Mouse (Mus musculus): ENCODE data around the gene Ntrk3.

Ntrk3 gene

DNA sequence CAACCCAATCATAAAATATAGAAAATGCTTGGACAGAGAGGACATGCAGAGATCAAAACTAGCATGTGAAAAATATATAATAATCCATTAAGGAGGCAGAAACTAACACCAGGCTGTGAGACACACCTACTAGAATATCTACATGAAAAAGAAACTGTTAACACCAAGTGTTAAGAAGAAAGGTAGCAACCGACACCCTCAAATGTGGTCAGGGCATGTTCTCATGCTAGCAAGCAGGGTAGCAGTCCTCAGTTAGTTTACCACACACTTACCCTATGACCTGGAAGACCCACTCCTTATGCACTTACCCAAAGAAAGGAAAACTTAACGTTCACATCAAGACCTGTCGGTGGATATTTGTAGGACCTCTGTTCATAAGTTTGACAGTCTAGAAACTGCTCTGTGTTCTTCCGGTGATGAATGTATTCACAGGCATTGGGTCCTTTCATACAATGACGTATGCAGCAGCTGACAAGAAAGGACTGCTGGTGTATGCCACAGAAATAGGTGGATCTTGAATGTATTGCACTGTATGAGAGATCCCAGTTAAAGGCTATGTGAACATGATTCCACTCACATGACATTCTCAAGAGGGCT lies at the start of gene Ntrk3:
Gene Ntrk3 (minus strand): TSS at position 399 of the 597 bp plus-strand sequence.
- no peak for DNase-seq

DNA sequence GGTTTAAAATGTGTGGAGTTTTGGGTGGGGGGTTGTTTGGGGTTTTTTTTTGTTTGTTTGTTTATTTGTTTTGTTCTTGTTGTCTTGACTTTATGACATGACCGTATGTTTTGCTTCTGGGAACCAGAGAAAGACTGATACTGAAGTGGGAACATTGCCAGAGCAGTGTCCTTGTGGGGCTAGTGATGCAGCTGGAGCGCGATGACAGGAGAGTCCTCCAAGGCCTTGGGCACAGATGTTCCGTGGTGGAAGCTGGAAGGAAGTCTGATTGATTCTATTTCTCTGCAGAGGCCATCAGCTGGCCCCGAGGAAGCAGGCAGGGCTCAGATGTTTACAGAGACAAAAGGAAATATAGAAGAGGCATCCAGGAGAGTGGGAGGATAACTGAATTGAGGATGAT lies 48.1 kb upstream of the Ntrk3 start:
- DNase-seq = no peak

DNA sequence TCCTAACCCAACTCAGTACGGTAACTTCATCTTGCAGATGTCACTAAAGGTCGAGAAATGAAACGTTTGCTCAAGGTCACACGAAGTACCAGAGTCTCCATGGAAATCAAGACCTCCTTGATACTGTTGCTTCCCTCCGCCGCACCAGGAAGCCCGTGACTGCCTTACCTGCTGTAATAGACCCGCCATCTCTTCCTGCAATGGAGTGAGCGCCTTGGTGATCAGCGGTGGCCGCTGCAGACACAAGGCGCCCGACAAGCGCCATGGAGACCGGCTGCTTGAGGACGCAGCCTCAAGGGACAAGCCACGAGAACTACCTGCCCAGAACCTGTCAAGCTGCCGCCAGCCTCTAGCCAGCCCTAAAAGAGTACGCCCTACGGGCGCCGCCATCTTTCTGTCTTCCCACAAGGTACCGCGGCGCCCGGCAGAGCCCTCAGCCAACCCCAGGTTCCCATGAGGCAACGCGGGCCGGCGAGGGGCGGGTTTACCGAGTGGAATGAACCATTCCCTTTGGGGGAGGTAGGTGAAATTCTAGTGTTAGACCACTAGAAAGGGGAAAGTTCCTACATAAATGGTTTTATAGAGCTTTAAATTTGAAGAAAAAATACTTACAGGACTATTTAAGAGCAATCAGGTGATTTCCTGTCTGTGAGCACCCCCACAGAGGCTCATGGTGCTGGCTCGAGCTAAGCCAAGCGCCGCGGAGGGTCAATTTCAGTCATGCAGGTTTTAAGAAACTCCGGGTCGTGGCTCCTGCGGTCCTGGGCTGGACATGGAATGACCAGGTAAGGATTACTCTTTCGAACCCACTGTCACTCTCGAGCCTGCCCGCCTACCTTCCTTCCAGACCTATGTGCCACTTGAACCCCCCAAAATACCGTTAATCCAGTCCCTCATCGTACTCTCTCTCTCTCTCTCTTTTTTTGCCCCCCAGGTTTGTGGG lies 45.1 kb upstream of the Ntrk3 start, which contains the start of the genes Mrps11 and Mrpl46:
Gene Mrps11 (plus strand): TSS at position 481 of the 943 bp plus-strand sequence.
Gene Mrpl46 (minus strand): TSS at position 893 of the 943 bp plus-strand sequence.
- DNase-seq = peak; percentile 85

DNA sequence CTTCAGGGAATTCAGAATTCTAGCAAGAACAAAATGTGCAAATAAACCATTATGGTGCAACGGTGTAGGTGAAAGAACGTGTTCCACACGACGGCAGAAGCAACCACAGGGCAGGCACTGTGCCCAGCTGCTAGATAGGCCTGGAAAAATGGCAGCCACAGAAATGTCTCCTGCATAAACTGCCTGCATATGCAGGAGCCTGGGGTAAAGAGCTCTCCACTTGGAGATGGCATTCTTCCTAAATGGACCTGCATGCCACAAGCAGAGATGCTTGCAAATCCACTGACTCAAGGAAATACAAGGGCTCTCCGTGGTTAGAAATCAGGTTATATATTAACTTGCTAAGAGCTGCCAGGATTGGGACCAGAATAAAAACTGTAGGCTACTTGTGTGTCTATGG lies 40.9 kb upstream of the Ntrk3 start:
- no peak for DNase-seq

DNA sequence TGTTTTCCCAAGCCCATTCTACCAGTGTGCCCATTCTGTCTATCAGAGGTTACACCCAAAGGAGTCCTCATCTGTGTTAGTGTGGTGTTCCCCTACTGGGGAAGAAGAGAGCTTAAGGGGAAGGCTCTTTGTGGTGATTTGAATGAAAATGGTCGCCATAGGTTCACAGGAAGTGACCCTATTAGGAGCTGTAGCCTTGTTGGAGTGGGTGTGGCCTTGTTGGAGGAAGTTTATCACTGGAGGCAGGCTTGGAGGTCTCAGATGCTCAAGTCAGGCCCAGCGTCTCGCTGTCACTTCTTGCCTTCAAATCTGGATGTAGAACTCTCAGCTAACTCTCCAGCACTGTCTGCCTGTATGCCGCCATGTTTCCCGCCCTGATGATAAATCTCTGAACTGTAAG lies 33.1 kb upstream of the Ntrk3 start:
- DNase-seq = no peak

DNA sequence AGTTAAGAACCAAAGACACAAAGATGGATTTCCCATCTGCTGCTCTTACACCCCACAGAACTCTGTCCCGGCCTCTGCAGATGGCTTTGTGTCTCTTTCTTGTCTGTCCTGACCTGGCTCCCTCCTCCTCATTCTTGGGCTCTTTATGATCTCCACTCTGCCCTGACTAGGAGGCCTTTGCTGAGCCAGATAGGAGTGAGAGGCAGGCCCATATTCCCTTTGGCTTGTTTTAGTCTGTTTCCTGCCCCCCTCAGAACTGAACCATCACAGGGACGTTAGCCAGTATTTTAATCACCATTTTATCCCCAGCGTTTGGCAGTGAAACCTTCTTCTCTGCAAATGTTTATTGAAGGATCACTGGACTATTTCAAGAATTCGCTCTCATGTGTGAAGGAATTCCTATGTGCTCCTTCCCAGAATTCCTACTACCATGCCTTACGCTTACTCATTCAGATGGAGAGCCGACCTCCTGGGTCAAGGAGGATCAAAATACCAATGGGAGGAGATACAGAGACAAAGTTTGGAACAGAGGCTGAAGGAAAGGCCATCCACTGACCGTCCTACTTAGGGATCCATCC lies 31.4 kb upstream of the Ntrk3 start:
- DNase-seq = no peak

DNA sequence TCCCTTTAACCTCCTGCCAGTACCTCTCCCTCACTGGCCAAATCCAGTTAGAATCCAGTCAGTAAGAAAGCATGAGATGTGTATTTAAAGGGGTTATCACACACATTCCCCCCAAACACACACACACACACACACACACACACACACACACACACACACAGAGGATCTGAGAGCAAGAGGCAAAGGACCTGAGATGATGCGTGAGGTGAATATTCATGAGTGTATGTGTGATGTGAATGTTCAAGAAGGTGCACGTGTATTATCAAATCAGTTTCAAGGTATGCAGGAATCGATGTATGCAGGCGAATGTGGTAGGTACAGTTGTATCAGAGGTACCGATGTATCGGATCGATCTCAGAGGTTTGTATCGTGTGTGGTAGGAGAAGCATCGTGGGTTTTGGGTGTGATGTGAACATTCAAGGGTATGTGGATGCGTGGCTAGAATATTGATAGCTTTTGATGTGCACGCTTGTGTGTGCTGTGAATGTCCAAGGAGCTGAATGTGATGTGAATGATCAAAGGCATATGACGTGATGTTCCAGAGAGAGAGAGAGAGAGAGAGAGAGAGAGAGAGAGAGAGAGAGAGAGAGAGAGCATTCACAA lies 30.2 kb upstream of the Ntrk3 start:
- DNase-seq = no peak

DNA sequence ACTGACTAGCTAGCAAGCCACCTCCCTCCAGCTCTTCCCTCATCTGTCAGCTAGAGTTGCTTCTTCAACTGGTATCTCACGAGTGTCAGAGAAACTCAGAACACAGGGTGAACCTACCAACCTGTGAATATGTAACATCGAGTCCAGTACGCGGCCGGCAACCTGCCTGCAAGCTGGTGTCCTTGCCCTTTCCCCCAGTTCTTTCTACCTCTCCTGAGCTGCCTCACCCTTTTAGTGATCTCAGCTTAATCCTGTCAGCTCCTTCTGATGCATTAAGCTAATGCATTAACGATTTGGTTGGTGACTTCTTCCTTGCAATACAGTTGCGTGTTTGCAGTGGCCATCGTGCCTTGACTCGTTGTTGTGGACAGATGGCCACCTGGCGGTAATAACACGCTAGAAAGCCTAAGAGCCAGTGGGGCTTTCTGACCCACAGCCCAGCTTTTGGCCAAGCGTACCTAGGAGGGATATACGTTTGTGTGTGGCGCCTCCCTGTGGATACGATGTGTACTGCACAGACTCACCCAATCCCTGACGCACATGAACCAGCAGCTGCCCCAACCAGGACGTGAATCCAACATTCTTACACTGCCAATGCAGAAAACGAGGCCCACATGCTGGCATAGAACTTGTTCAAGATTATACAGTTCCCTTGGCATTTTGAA lies 28.3 kb upstream of the Ntrk3 start:
- peak; percentile 85 for DNase-seq

DNA sequence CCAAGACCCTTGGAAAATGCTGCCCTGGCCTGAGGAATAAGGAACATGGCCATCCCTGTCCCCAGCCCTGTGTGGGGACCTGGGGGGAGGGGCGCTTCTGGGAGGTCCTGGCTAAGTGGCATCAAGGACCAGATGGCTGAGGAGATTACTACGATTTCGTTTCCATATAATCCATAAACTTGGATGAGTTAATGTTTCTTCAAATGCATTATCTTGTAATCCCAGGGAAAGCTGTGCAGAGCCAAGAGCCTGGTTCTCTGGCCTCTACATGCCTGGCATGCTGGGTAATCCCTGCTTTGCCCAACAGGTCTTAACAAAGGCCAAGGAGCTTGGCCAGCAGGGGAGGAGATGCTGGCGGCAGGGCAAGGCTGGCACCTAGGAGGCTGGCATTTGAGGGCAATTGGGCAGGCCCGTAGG lies 27.4 kb upstream of the Ntrk3 start:
- no peak for DNase-seq

DNA sequence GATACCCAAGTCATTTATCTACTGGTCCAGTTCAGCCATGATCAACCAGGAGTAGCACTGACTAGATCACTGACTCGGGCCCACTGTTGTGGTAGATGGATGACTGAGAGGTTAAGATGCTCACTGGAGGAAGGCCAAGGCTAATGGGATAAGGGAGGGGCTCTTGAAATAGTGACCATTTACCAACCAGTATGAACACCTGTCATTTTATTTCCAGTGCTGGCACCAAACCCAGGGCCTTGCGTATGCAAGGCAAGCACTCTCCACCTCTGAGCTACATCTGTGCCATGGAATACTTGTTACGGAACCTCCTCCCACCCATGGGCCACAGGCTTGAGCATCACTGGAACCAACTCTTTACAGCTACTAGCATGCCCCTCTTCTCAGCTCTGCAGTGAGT lies 26.0 kb upstream of the Ntrk3 start:
- DNase-seq = no peak

DNA sequence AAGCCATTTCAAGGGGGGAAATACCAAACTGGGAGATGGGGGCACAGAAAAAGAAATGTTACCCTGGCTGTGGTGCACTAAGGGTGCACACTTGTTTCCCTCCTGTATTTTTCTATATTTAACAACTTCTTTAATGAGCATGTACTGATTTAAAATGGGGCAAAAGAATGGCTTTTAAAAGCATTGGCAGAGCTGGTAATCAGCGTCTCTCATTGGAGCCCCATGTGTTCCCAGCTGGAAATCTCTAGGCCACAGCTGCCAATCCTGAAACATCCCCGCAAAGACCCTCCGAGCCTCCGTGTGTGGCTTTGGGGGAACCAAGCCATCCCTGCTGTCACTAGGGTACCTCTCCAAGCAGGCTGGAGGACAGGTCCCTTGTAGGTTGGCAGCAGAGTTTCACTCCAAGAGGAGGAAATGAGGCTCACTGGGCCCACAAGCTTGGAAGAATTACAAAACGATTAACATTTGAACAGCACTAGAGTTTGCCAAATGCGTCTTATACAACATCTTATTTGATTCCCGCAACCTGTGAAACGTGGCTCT lies 16.7 kb upstream of the Ntrk3 start:
- no peak for DNase-seq

DNA sequence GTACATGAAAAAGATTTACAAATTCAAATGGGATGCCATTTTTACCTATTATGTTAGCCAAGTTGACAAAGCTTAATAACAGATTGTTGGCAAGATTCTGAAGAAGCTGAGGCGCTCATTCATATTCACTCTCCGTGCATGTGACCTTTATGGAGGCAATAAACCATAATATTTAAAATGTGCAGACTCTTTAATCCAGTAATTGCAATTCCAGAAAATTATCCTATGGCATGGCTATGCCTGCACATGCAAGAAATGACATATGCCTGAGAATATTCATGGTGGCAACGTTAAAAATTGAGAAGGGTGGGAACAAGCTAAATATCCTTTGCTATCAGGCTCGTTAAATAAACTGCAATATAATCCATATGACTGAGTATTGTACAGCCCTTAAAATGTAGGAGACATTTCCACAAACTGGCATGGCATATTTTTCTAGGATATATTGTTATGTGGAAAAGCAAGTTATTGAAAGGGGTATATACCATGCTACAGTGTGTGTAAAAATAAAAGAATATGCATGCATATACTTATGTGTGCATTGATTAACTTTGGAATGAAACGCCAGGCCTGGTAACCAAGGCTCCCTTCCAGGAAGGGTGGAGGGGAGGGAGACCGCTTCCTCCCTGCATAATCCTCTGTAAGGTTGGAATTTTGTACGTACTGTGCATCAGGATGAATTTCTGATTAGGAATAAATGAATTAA lies 16.1 kb upstream of the Ntrk3 start:
- DNase-seq = no peak

DNA sequence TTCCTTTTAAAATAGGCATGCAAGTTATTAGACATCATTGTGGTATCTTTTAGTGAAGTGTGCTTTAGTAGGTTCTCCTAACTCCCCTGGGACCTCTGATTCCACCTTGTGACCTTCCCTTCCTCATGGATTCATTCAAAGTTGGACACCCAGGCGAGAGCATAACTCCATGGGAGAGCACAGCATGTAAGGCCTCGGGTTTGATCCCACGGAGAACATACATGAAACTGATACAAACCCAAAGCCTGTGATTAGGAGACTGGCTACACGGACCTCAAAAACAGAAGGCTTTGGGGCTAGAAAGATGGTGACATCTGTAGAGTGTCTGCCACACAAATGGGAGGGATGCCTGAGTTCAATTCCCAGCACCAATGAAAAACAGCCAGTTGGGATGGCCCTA lies 15.1 kb upstream of the Ntrk3 start:
- DNase-seq = no peak

DNA sequence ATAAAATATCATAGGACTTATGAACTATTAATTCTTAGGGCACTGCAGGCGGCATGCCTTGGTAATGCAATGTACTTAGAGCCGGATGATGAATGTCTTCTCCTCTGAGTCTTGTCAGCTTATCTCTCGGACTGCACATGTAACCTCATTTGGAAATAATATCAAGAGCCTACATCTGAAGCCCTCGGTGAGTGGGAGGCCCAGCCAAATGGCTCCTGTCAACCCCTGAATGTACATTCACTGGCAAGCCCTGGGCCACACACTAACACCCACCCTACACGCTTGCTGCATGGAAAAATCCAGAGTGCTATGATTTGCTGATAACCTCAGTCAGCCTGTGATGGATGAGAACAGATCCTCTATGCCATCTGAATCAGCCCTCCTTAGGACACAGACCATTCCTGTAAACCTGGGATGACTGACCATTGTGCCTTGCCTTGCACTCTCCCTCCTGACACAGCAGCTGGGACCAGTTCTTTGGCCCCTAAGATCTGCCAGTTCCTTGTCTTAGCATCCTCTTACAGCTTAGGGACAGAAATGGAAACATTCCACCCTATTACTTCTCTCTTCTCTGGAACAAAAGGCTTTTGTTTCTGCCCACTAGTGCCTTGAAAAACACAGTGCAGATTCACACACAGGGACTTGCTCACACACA lies 6.0 kb upstream of the Ntrk3 start:
- DNase-seq = no peak

DNA sequence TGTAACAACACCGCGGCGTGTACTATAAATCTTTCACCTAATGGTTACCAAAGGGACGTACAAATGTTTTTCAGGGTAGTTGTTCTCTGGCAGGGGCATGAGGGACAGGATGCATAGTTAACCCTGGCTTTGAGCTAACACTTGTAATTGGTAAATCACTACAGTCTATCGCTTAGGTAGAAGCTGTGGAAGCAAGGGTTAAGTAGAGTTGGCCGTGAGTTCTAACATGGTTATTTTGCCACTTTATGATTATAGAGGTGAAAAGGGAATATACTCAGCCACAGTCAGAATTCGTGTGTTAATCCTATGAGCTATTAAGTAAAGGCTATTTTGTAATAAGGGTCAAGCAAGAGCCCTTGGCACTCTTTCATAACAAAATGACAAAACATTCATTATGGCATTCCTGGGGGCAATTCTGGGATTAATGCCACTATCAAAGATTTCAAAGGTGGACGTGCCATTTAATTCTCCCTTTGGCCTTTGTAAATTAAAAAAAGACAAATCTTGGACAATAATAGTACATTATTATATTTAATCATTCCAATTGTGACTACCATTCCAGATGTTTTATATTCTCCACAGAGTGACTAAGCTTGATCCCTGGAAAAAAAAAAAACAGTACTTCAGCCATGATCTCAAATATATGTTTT lies 1.7 kb upstream of the Ntrk3 start:
- DNase-seq = no peak

DNA sequence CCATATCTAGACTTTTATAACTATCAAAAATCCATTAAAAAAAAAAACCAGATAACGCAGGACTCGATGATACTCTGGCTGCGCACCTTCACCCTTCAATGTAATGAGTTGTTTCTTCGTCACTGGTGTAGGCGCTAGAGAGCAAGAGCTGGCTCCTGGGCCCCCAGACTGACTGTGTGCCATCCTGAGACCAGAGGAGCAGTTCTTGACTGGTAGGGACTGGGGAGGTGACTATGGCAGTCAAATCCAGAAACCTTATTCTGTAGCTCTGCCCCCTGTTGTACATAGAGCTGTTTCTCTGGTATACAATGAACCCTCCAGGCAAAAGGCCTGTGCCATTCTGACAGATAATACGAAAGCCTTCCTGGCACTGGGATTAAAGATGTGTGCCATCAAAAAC lies 616 bp downstream of the Ntrk3 start:
- no peak for DNase-seq

DNA sequence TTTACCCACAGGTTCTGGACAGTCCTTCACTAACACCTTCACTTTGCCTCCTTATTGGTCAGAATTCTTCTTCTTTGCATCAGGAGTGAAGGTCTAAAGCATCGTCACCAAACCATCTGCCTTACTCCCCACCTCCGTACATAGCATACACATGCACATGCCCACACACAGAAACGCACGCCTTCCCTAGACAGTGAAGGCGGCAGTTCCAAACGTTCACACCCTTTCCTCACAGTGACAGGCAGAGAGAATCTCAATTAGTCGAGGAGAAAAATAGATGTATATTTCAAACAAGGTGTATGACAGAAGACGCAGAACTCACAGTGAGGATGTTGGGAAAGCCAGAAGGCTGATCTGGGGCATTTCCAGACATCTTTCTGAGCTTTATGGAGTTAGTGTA lies 6.4 kb downstream of the Ntrk3 start:
- peak; percentile 42 for DNase-seq

DNA sequence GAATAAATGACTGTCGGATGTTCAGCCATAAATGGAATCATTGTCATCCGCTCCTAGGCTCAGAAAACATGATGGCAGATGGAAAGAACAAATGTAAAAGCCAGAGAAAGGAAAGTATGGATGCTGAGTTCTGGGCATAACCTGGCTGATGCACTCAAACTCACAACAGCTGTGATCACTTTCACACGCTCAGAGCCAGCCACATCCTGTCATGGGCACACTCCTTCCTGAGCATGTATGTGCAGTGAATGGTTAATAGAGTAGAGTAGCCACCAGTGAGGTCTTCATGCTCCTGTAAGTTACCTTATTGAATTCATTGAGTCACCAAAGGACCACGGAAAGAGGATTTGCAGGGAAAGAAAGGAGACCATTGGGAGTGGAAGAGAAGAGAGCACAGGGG lies 13.2 kb downstream of the Ntrk3 start:
- no peak for DNase-seq

DNA sequence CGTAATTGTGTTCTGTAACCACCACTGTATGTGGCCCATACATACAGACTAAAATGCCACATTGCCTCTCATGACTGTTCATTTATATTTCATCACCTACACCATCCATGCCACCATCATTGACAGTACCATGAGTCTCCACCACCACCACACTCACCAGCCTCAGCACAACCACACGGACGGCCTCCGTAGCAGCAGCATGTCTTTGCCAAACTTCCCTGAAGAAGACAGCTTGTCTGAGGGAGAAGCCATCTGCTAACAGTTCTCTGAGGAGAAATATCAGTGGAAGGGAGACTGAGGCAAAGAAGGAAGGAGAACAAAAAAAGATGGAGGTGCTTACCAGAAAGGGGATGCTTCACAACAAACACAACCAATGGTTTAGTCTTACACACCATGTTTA lies 15.8 kb downstream of the Ntrk3 start:
- peak; percentile 34 for DNase-seq

DNA sequence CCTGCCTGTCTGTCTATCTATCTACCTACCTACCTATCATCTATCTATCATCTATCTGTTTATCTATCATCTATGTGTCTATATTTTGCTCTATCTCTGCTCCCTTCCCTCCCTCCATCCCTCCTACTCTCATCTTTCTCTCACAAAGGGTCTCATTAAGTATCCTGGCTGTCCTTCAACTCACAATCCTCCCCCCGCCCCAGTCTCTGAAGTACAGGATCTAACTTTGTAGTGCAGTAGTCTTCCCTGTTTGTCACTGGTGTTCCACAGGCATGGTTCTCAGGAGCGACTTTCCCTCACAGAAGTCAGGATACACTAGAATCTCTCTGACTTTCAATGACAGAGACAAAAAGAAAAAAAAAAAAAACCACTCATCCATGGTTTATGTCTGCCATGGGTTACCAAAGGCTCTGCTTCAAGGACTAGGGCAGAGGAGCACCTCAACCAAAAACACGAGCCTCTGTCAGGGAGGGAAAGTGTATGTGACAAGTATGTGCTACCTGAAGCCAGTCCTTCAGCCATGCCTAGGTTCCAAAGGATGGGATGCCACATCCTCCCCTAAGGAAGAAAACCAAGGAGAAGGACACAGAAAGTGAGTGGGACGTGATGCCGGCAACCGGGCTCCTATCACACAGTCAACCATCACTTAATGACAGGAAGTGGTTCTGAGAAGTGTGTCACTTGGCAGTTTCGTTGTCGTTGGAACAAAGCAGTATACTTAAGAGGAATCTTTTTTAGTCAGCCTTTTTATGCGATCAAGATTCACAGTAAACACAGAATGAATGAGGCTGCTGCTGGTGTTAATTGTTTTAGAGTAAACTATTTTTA lies 16.6 kb downstream of the Ntrk3 start:
- no peak for DNase-seq
